Mouse (Mus musculus) lung, postnatal 0 days (tissue): ENCODE measurements around the gene Slc25a53.

Source experiments
- CTCF ChIP-seq: IDR thresholded peaks from 2 replicates; pipeline ENCODE4 v1.5.1; 2016; ENCODE audit warnings: antibody characterized with exemption, mild to moderate bottlenecking
- EP300 ChIP-seq: IDR thresholded peaks from 2 replicates; pipeline ENCODE4 v1.6.1; 2016; ENCODE audit warnings: antibody characterized with exemption, mild to moderate bottlenecking, control low read depth

GRCm38 (mm10) chrX:137034322-137034721 lies 3.8 kb downstream of the Slc25a53 start:
- TF ChIP-seq CTCF (no peak), EP300 (no peak)
